Mouse (Mus musculus): Measurements from ENCODE around the gene Aifm2.

GRCm38 (mm10) chr10:61730171-61730570 is 15.1 kb downstream of the Aifm2 start:
- TF ChIP-seq POLR2A (IDR thresholded peaks at IDR 0.05; ENCODE audit: control insufficient read depth, low read depth, low read length) (no peak), CTCF (IDR thresholded peaks at IDR 0.05; ENCODE audit: control insufficient read depth, insufficient read depth, insufficient replicate concordance, low read depth, low read length) (no peak)

Measured in testis, adult 2 months (tissue).